Mouse (Mus musculus) myocyte (in vitro differentiated cells): ENCODE measurements around the gene Tstd1. TPM values are rescaled to one million over a fixed set of nuclear protein-coding genes. Genes with fewer than 3 reads are reported as not detected.

Experiments used
- H3K27me3 ChIP-seq: one replicate; pipeline ENCODE4 v1.6.1; 2011; ENCODE audit not compliant: control insufficient read depth, insufficient read depth, insufficient read length
- H3K36me3 ChIP-seq: one replicate; pipeline ENCODE4 v1.6.1; 2011; ENCODE audit not compliant: control insufficient read depth, insufficient read depth
- H3K4me2 ChIP-seq: one replicate; pipeline ENCODE4 v1.6.1; 2011; ENCODE audit warnings: low read depth, control low read depth
- H3K4me3 ChIP-seq: one replicate; pipeline ENCODE4 v1.5.1; 2011; ENCODE audit warnings: mild to moderate bottlenecking, control low read depth, moderate library complexity
- H3K79me2 ChIP-seq: one replicate; pipeline ENCODE4 v1.6.1; 2011; ENCODE audit not compliant: control insufficient read depth, insufficient read depth
- H3ac ChIP-seq: one replicate; pipeline ENCODE4 v1.6.1; 2011; ENCODE audit not compliant: control insufficient read depth, insufficient read length
- CEBPB ChIP-seq: IDR thresholded peaks from 2 replicates; pipeline ENCODE4 v1.6.1; 2011; ENCODE audit warnings: mild to moderate bottlenecking, moderate library complexity; ENCODE audit not compliant: poor library complexity, insufficient read depth, severe bottlenecking
- E2F4 ChIP-seq: IDR thresholded peaks from one replicate; pipeline ENCODE4 v1.6.1; 2011; ENCODE audit warnings: mild to moderate bottlenecking, control low read depth, moderate library complexity; ENCODE audit not compliant: insufficient read depth
- MAX ChIP-seq: IDR thresholded peaks from one replicate; pipeline ENCODE4 v1.6.1; 2011; ENCODE audit warnings: low read depth, mild to moderate bottlenecking, control low read depth
- MYOD1 ChIP-seq, 3 experiments: IDR thresholded peaks; one replicate each; pipeline ENCODE4 v1.6.1; 2011; ENCODE audit warnings: control low read depth in 2 of 3, low read depth in 2 of 3, mild to moderate bottlenecking in 2 of 3, moderate library complexity in 1 of 3; ENCODE audit not compliant: insufficient read length in 2 of 3, control insufficient read depth in 1 of 3
- MYOG ChIP-seq, 3 experiments: IDR thresholded peaks; one replicate each; pipeline ENCODE4 v1.6.1; 2011; ENCODE audit warnings: control low read depth in 2 of 3, low read depth in 2 of 3, mild to moderate bottlenecking in 2 of 3; ENCODE audit not compliant: insufficient read length in 2 of 3, control insufficient read depth in 1 of 3, insufficient read depth in 1 of 3
- POLR2A ChIP-seq: IDR thresholded peaks from one replicate; pipeline ENCODE4 v1.6.1; 2011; ENCODE audit warnings: low read depth, mild to moderate bottlenecking, control low read depth, moderate library complexity; ENCODE audit not compliant: insufficient read length
- POLR2AphosphoS2 ChIP-seq: IDR thresholded peaks from one replicate; pipeline ENCODE4 v1.6.1; 2011; ENCODE audit warnings: low read depth, control low read depth; ENCODE audit not compliant: insufficient read length
- REST ChIP-seq: IDR thresholded peaks from one replicate; pipeline ENCODE4 v1.6.1; 2011; ENCODE audit warnings: mild to moderate bottlenecking, control low read depth, moderate library complexity; ENCODE audit not compliant: insufficient read depth, insufficient read length
- SRF ChIP-seq: IDR thresholded peaks from one replicate; pipeline ENCODE4 v1.6.1; 2011; ENCODE audit warnings: low read depth; ENCODE audit not compliant: control insufficient read depth, insufficient read length
- TCF12 ChIP-seq: IDR thresholded peaks from one replicate; pipeline ENCODE4 v1.6.1; 2011; ENCODE audit warnings: mild to moderate bottlenecking, control low read depth; ENCODE audit not compliant: poor library complexity, insufficient read depth, severe bottlenecking
- TCF3 ChIP-seq: IDR thresholded peaks from one replicate; pipeline ENCODE4 v1.6.1; 2011; ENCODE audit warnings: low read depth, control low read depth; ENCODE audit not compliant: insufficient read length
- USF1 ChIP-seq: IDR thresholded peaks from one replicate; pipeline ENCODE4 v1.6.1; 2011; ENCODE audit warnings: low read depth, mild to moderate bottlenecking, control low read depth, moderate library complexity
- polyA plus RNA-seq: library from polyadenylated mRNA; unstranded; fragments of >200 nt; fragmentation: generic; extraction: Trizol; gene quantifications from one replicate; pipeline ENCODE4 v1.2.1, GENCODE M21; 2012; ENCODE audit warnings: missing spikeins

Gene Tstd1
- polyA plus RNA-seq, 1 experiment = 0.41 TPM

DNA sequence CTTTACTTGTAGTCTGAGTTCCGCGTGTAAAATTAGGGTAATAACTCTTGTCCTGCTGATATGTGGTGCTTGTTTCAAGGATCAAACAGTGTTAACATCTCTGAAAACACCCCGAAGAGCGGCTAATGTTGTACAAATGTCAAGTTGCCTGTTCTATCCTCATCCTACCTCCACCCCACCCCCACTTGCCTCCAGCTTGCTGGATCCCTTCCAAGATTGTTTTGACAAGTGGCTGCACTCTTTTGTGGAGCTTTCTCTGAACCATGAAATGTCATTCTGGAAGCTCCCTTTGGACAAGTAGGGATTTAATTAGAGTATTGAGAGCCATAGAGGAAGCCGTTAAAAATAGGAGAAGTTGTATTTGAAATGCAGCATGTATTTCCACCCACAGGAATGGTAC lies 41.1 kb downstream of the Tstd1 start:
- H3K36me3 ChIP-seq = peaks cover 4% of the 10 kb centered on the region
- no peak overlapping the region for H3K4me3 ChIP-seq
- TF ChIP-seq TCF3 = no peak
- no peak for TF ChIP-seq MYOD1 (IDR thresholded peaks at IDR 0.05; ENCODE audit: control insufficient read depth in 1 of 3, insufficient read length in 2 of 3, low read depth in 2 of 3)
- TF ChIP-seq REST = no peak
- no peak for TF ChIP-seq TCF12
- no peak for TF ChIP-seq CEBPB
- no peak for TF ChIP-seq USF1
- TF ChIP-seq MYOG (IDR thresholded peaks at IDR 0.05; ENCODE audit: control insufficient read depth in 1 of 3, insufficient read depth in 1 of 3, insufficient read length in 2 of 3, low read depth in 2 of 3) = no peak
- TF ChIP-seq POLR2A = no peak
- no peak for TF ChIP-seq E2F4
- TF ChIP-seq SRF = no peak
- H3K27me3 ChIP-seq = no peaks in the 10 kb centered on the region
- H3ac ChIP-seq = no peak overlapping the region
- no peaks in the 10 kb centered on the region for H3K79me2 ChIP-seq
- no peak overlapping the region for H3K4me2 ChIP-seq

DNA sequence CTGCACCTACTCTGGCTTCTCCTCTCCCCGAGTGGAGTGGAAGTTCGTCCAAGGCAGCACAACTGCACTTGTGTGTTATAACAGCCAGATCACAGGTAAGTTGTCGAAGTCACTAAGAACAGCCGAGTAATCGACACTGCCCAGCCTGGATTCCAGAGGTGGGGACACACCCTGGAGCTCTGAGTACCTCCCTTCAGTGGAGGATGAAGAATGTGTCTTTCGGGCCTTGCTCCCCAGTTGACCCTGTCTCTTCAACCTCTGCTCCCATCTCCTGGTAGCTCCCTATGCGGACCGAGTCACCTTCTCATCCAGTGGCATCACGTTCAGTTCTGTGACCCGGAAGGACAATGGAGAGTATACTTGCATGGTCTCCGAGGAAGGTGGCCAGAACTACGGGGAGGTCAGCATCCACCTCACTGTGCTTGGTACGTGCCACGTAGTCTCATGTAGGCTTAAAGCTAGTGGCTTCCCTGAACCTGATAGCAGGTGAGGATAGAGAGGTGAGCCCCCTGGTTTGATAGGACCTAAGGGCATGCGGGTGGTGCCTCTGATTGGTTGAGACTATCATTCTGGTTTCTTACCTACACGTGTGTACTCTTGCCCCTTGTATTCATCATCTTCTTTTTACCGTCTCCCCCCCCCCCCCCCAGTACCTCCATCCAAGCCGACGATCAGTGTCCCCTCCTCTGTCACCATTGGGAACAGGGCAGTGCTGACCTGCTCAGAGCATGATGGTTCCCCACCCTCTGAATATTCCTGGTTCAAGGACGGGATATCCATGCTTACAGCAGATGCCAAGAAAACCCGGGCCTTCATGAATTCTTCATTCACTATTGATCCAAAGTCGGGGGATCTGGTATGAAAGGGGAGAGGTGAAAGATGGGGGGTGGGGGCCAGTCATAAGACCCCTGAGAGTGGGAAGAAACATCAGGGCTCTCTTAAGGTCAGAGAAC lies 42.2 kb downstream of the Tstd1 start:
- Histone ChIP-seq H3ac (no peak overlapping the region), H3K36me3 (peaks cover 4% of the 10 kb centered on the region), H3K79me2 (no peaks in the 10 kb centered on the region), H3K4me2 (no peak overlapping the region), H3K4me3 (no peak overlapping the region), H3K27me3 (no peaks in the 10 kb centered on the region)
- TF ChIP-seq POLR2AphosphoS2 (no peak), MYOG (IDR thresholded peaks at IDR 0.05; ENCODE audit: control insufficient read depth in 1 of 3, insufficient read depth in 1 of 3, insufficient read length in 2 of 3, low read depth in 2 of 3) (no peak), E2F4 (no peak), MAX (no peak), USF1 (no peak), TCF12 (no peak), SRF (no peak)

DNA sequence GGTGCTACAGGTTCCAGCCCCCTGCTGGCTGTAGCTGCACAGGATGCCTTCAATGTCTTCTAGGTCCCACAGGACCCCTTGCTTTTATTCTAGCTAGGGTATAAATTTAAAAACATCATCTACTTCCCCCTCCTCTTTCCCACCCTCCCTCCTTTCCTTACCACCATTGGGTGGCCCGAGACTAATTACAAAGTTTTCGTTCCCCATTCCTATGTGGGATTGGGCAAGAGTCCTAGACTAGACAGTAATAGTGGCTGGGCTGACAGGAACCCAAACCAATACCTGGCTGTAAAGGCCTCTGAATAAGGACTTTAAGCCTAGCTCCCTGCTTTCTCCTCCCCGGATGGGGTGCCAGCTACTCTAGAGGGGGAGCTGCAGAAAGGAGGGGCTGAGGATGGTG lies 44.5 kb downstream of the Tstd1 start:
- H3K79me2 ChIP-seq = no peaks in the 10 kb centered on the region
- H3K27me3 ChIP-seq = no peaks in the 10 kb centered on the region
- peaks cover 4% of the 10 kb centered on the region for H3K36me3 ChIP-seq
- H3K4me3 ChIP-seq = no peak overlapping the region
- TF ChIP-seq USF1 = no peak
- TF ChIP-seq CEBPB = no peak
- TF ChIP-seq POLR2AphosphoS2 = no peak
- TF ChIP-seq SRF = no peak
- no peak for TF ChIP-seq TCF12
- TF ChIP-seq POLR2A = no peak
- no peak for TF ChIP-seq TCF3
- no peak for TF ChIP-seq REST
- TF ChIP-seq MAX = no peak
- TF ChIP-seq MYOD1 (IDR thresholded peaks at IDR 0.05; ENCODE audit: control insufficient read depth in 1 of 3, insufficient read length in 2 of 3, low read depth in 2 of 3) = no peak
- TF ChIP-seq MYOG (IDR thresholded peaks at IDR 0.05; ENCODE audit: control insufficient read depth in 1 of 3, insufficient read depth in 1 of 3, insufficient read length in 2 of 3, low read depth in 2 of 3) = no peak
- TF ChIP-seq E2F4 = no peak
- no peak overlapping the region for H3ac ChIP-seq
- no peak overlapping the region for H3K4me2 ChIP-seq

DNA sequence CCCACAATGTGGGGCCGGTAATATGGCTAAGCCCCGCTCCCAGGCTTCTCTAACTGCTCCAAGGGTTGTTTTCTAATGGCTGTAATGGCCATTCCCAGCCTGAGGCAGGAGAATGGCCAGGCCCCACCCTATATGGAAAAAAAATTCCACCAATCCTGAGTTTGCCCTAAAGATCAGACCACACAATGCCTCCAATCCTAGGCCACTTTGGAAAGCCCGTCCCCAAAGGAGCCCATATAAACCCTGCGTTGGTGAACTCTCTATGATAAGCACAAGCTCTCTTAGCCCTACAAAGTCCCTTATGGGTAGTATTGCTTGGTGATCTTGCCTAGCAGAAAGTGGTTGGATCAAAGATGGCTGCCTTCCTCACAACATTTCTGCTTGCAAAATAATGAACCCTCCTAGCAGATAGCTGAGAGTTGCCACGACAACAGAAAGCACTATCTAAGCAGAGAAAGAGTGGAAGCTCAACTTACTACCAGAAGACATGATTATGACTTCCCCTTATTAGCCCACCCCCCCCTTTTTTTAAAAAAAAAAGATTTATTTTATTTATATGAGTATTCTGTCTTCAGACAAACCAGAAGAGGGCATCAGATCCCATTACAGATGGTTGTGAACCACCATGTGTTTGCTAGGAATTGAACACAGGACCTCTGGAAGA lies 47.2 kb downstream of the Tstd1 start:
- Histone ChIP-seq H3K4me3 (no peak overlapping the region), H3K36me3 (peaks cover 4% of the 10 kb centered on the region), H3K79me2 (no peaks in the 10 kb centered on the region), H3K4me2 (no peak overlapping the region), H3K27me3 (no peaks in the 10 kb centered on the region), H3ac (no peak overlapping the region)
- TF ChIP-seq MYOG (IDR thresholded peaks at IDR 0.05; ENCODE audit: control insufficient read depth in 1 of 3, insufficient read depth in 1 of 3, insufficient read length in 2 of 3, low read depth in 2 of 3) (no peak), POLR2AphosphoS2 (no peak), REST (no peak), TCF12 (no peak), CEBPB (no peak), MYOD1 (IDR thresholded peaks at IDR 0.05; ENCODE audit: control insufficient read depth in 1 of 3, insufficient read length in 2 of 3, low read depth in 2 of 3) (no peak), SRF (no peak), POLR2A (no peak)
